Mouse (Mus musculus): ENCODE results near the gene Rbpj. TPM values are rescaled to one million over a fixed set of nuclear protein-coding genes. Genes with fewer than 3 reads are reported as not detected.

Gene Rbpj
- total and polyA plus RNA-seq, 2 experiments from 2014 or later, result 12.6 to 22.0 TPM

GRCm38 (mm10) chr5:53678036-53678767 is 212.2 kb downstream of the Rbpj start:
- H3K4me1 ChIP-seq (ENCODE audit: control insufficient read depth, insufficient read depth), result no peaks in the 10 kb centered on the region
- H3K4me3 ChIP-seq (ENCODE audit: low read depth, low read length), result no peak overlapping the region
- 0 out of 2 replicates have a peak, but pooled peaks cover 3% of the 10 kb centered on the region for H3K27me3 ChIP-seq (ENCODE audit: control insufficient read depth, insufficient read depth, low read length)
- H3K27ac ChIP-seq (ENCODE audit: low read depth), result no peak overlapping the region
- ATAC-seq (ENCODE audit: insufficient read depth, low read depth) (no peak), DNase-seq (ENCODE audit: low spot score) (no peak)
- H3K9me3 ChIP-seq (replicated peaks; ENCODE audit: control insufficient read depth, low read length), result no peaks in the 10 kb centered on the region
- TF ChIP-seq EP300 (IDR thresholded peaks at IDR 0.05; ENCODE audit: low read depth), result no peak
- TF ChIP-seq CTCF (IDR thresholded peaks at IDR 0.05; ENCODE audit: low read depth), result no peak
- 44% methylated on average over 13 of the region's 13 CpGs for WGBS
- no peaks in the 10 kb centered on the region for H3K36me3 ChIP-seq (replicated peaks; ENCODE audit: control insufficient read depth, insufficient read depth, low read length)
- no peak overlapping the region for H3K4me2 ChIP-seq (ENCODE audit: low read depth, low read length)
- no peak overlapping the region for H3K9ac ChIP-seq (replicated peaks; ENCODE audit: low read depth, low read length)

GRCm38 (mm10) chr5:53679651-53680050 is 213.7 kb downstream of the Rbpj start:
- Histone ChIP-seq H3K4me1 (ENCODE audit: control insufficient read depth, insufficient read depth) (no peaks in the 10 kb centered on the region), H3K36me3 (replicated peaks; ENCODE audit: control insufficient read depth, insufficient read depth, low read length) (no peaks in the 10 kb centered on the region), H3K27me3 (ENCODE audit: control insufficient read depth, insufficient read depth, low read length) (0 out of 2 replicates have a peak, but pooled peaks cover 3% of the 10 kb centered on the region), H3K9me3 (replicated peaks; ENCODE audit: control insufficient read depth, low read length) (no peaks in the 10 kb centered on the region), H3K4me2 (ENCODE audit: low read depth, low read length) (no peak overlapping the region), H3K9ac (replicated peaks; ENCODE audit: low read depth, low read length) (no peak overlapping the region), H3K27ac (ENCODE audit: low read depth) (no peak overlapping the region), H3K4me3 (ENCODE audit: low read depth, low read length) (no peak overlapping the region)
- WGBS, result 50% methylated on average over 6 of the region's 6 CpGs
- DNase-seq (ENCODE audit: low spot score) (no peak), ATAC-seq (ENCODE audit: insufficient read depth, low read depth) (no peak)
- TF ChIP-seq EP300 (IDR thresholded peaks at IDR 0.05; ENCODE audit: low read depth) (no peak), CTCF (IDR thresholded peaks at IDR 0.05; ENCODE audit: low read depth) (no peak)

- no peak for DNase-seq (ENCODE audit: low spot score)
- WGBS, result 20% methylated on average over 3 of the region's 3 CpGs
- no peak for ATAC-seq (ENCODE audit: insufficient read depth, low read depth)
- H3K9ac ChIP-seq (replicated peaks; ENCODE audit: low read depth, low read length), result no peak overlapping the region
- TF ChIP-seq CTCF (IDR thresholded peaks at IDR 0.05; ENCODE audit: low read depth) (no peak), EP300 (IDR thresholded peaks at IDR 0.05; ENCODE audit: low read depth) (no peak)
- no peaks in the 10 kb centered on the region for H3K36me3 ChIP-seq (replicated peaks; ENCODE audit: control insufficient read depth, insufficient read depth, low read length)
- no peaks in the 10 kb centered on the region for H3K4me1 ChIP-seq (ENCODE audit: control insufficient read depth, insufficient read depth)
- no peak overlapping the region for H3K4me3 ChIP-seq (ENCODE audit: low read depth, low read length)
- H3K27ac ChIP-seq (ENCODE audit: low read depth), result no peak overlapping the region
- no peaks in the 10 kb centered on the region for H3K9me3 ChIP-seq (replicated peaks; ENCODE audit: control insufficient read depth, low read length)
- H3K27me3 ChIP-seq (ENCODE audit: control insufficient read depth, insufficient read depth, low read length), result 0 out of 2 replicates have a peak, but pooled peaks cover 3% of the 10 kb centered on the region
- H3K4me2 ChIP-seq (ENCODE audit: low read depth, low read length), result no peak overlapping the region
These were observed 218.0 kb downstream of the Rbpj start for GRCm38 (mm10) chr5:53683916-53684315.

- H3K9ac ChIP-seq (replicated peaks; ENCODE audit: low read depth, low read length), result no peak overlapping the region
- no peak for DNase-seq (ENCODE audit: low spot score)
- TF ChIP-seq EP300 (IDR thresholded peaks at IDR 0.05; ENCODE audit: low read depth) (no peak), CTCF (IDR thresholded peaks at IDR 0.05; ENCODE audit: low read depth) (no peak)
- 70% methylated on average over 1 of the region's 1 CpGs for WGBS
- H3K27me3 ChIP-seq (ENCODE audit: control insufficient read depth, insufficient read depth, low read length), result 0 out of 2 replicates have a peak, but pooled peaks cover 3% of the 10 kb centered on the region
- H3K4me3 ChIP-seq (ENCODE audit: low read depth, low read length), result no peak overlapping the region
- no peaks in the 10 kb centered on the region for H3K36me3 ChIP-seq (replicated peaks; ENCODE audit: control insufficient read depth, insufficient read depth, low read length)
- H3K9me3 ChIP-seq (replicated peaks; ENCODE audit: control insufficient read depth, low read length), result no peaks in the 10 kb centered on the region
- no peaks in the 10 kb centered on the region for H3K4me1 ChIP-seq (ENCODE audit: control insufficient read depth, insufficient read depth)
- no peak overlapping the region for H3K27ac ChIP-seq (ENCODE audit: low read depth)
- ATAC-seq (ENCODE audit: insufficient read depth, low read depth), result no peak
- no peak overlapping the region for H3K4me2 ChIP-seq (ENCODE audit: low read depth, low read length)
These were observed 218.5 kb downstream of the Rbpj start for GRCm38 (mm10) chr5:53684417-53684816.

- H3K9me3 ChIP-seq (replicated peaks; ENCODE audit: control insufficient read depth, low read length), result no peaks in the 10 kb centered on the region
- WGBS, result 71% methylated on average over 4 of the region's 4 CpGs
- DNase-seq (ENCODE audit: low spot score), result no peak
- H3K27ac ChIP-seq (ENCODE audit: low read depth), result no peak overlapping the region
- no peak overlapping the region for H3K4me3 ChIP-seq (ENCODE audit: low read depth, low read length)
- H3K9ac ChIP-seq (replicated peaks; ENCODE audit: low read depth, low read length), result no peak overlapping the region
- no peak overlapping the region for H3K4me2 ChIP-seq (ENCODE audit: low read depth, low read length)
- no peak for ATAC-seq (ENCODE audit: insufficient read depth, low read depth)
- no peak for TF ChIP-seq CTCF (IDR thresholded peaks at IDR 0.05; ENCODE audit: low read depth)
- no peak for TF ChIP-seq EP300 (IDR thresholded peaks at IDR 0.05; ENCODE audit: low read depth)
- no peaks in the 10 kb centered on the region for H3K4me1 ChIP-seq (ENCODE audit: control insufficient read depth, insufficient read depth)
- H3K27me3 ChIP-seq (ENCODE audit: control insufficient read depth, insufficient read depth, low read length), result 0 out of 2 replicates have a peak, but pooled peaks cover 3% of the 10 kb centered on the region
- no peaks in the 10 kb centered on the region for H3K36me3 ChIP-seq (replicated peaks; ENCODE audit: control insufficient read depth, insufficient read depth, low read length)
These were observed 219.7 kb downstream of the Rbpj start for GRCm38 (mm10) chr5:53685623-53686022.
